Mouse (Mus musculus): ENCODE measurements around the gene Igfn1. TPM values are rescaled to one million over a fixed set of nuclear protein-coding genes. Genes with fewer than 3 reads are reported as not detected.
A peak's percentile ranks its signal among the peaks of the same experiment; 100 is the strongest.

Gene Igfn1
- polyA plus RNA-seq, 1 experiment from 2014 or later: not detected

- DNase-seq: no peak
- Histone ChIP-seq H3K36me3 (peaks cover 17% of the 10 kb centered on the region), H3K4me2 (no peak overlapping the region), H3K4me1 (replicated peaks) (no peaks in the 10 kb centered on the region), H3K9me3 (replicated peaks) (no peaks in the 10 kb centered on the region), H3K27ac (no peak overlapping the region), H3K4me3 (replicated peaks) (no peak overlapping the region), H3K9ac (no peak overlapping the region), H3K27me3 (peaks cover 44% of the 10 kb centered on the region)
- 48% methylated on average over 5 of the region's 5 CpGs for whole genome bisulfite sequencing (ENCODE audit: insufficient replicate concordance)
- no peak for ATAC-seq (ENCODE audit: low read depth)
Observed at GRCm38 (mm10) chr1:136038746-136039538, 32.8 kb upstream of the Igfn1 start.

GRCm38 (mm10) chr1:136032961-136033360 is 26.8 kb upstream of the Igfn1 start:
- peaks cover 19% of the 10 kb centered on the region; the same call in 1 of the 2 replicates for H3K4me1 ChIP-seq (replicated peaks)
- no peak overlapping the region for H3K9ac ChIP-seq
- no peak overlapping the region for H3K4me2 ChIP-seq
- ATAC-seq (ENCODE audit: low read depth): no peak
- no peak overlapping the region for H3K4me3 ChIP-seq (replicated peaks)
- H3K27me3 ChIP-seq: no peaks in the 10 kb centered on the region
- H3K9me3 ChIP-seq (replicated peaks): no peaks in the 10 kb centered on the region
- H3K36me3 ChIP-seq: peaks cover 77% of the 10 kb centered on the region
- 61% methylated on average over 7 of the region's 7 CpGs for WGBS (ENCODE audit: insufficient replicate concordance)
- H3K27ac ChIP-seq: 0 out of 2 replicates have a peak overlapping the region, but pooled peaks have one; percentile 23
- no peak for DNase-seq

GRCm38 (mm10) chr1:136031697-136032096 is 25.6 kb upstream of the Igfn1 start:
- DNase-seq (no peak), ATAC-seq (ENCODE audit: low read depth) (no peak)
- H3K36me3 ChIP-seq: peaks cover 90% of the 10 kb centered on the region
- 77% methylated on average over 8 of the region's 8 CpGs for WGBS (ENCODE audit: insufficient replicate concordance)
- H3K9ac ChIP-seq: no peak overlapping the region
- H3K27ac ChIP-seq: no peak overlapping the region
- H3K4me3 ChIP-seq (replicated peaks): no peak overlapping the region
- no peaks in the 10 kb centered on the region for H3K27me3 ChIP-seq
- peaks cover 19% of the 10 kb centered on the region; the same call in 1 of the 2 replicates for H3K4me1 ChIP-seq (replicated peaks)
- H3K9me3 ChIP-seq (replicated peaks): no peaks in the 10 kb centered on the region
- H3K4me2 ChIP-seq: no peak overlapping the region

GRCm38 (mm10) chr1:136030201-136030600 is 24.1 kb upstream of the Igfn1 start:
- whole genome bisulfite sequencing (ENCODE audit: insufficient replicate concordance): 86% methylated on average over 7 of the region's 7 CpGs

GRCm38 (mm10) chr1:136018390-136019189 is 12.4 kb upstream of the Igfn1 start:
- peak overlapping the region; percentile 93 for H3K9ac ChIP-seq
- peak overlapping the region; percentile 83 for H3K4me3 ChIP-seq (replicated peaks)
- peak overlapping the region; percentile 92 for H3K27ac ChIP-seq
- DNase-seq (peak; percentile 41), ATAC-seq (ENCODE audit: low read depth) (peak; percentile 34)
- H3K27me3 ChIP-seq: no peaks in the 10 kb centered on the region
- peaks cover 41% of the 10 kb centered on the region for H3K36me3 ChIP-seq
- H3K4me1 ChIP-seq (replicated peaks): peaks cover 61% of the 10 kb centered on the region
- H3K9me3 ChIP-seq (replicated peaks): no peaks in the 10 kb centered on the region
- 16% methylated on average over 24 of the region's 24 CpGs for WGBS (ENCODE audit: insufficient replicate concordance)
- peak overlapping the region; percentile 89 for H3K4me2 ChIP-seq

More at GRCm38 (mm10) chr1:136030201-136030600, 24.1 kb upstream of the Igfn1 start:
- H3K9me3 ChIP-seq (replicated peaks): no peaks in the 10 kb centered on the region
- H3K4me1 ChIP-seq (replicated peaks): peaks cover 24% of the 10 kb centered on the region; the same call in 1 of the 2 replicates
- ATAC-seq (ENCODE audit: low read depth) (no peak), DNase-seq (no peak)
- H3K36me3 ChIP-seq: peaks cover 100% of the 10 kb centered on the region
- H3K4me3 ChIP-seq (replicated peaks): no peak overlapping the region
- H3K27me3 ChIP-seq: no peaks in the 10 kb centered on the region
- H3K4me2 ChIP-seq: no peak overlapping the region
- H3K9ac ChIP-seq: no peak overlapping the region
- no peak overlapping the region for H3K27ac ChIP-seq

GRCm38 (mm10) chr1:136017907-136018313 is 11.8 kb upstream of the Igfn1 start:
- H3K9ac ChIP-seq: peak overlapping the region; percentile 93
- peaks cover 67% of the 10 kb centered on the region for H3K4me1 ChIP-seq (replicated peaks)
- peak; percentile 87 for DNase-seq
- WGBS (ENCODE audit: insufficient replicate concordance): under 1% methylated on average over 22 of the region's 22 CpGs
- peak; percentile 82 for ATAC-seq (ENCODE audit: low read depth)
- peak overlapping the region; percentile 89 for H3K4me2 ChIP-seq
- H3K36me3 ChIP-seq: peaks cover 34% of the 10 kb centered on the region
- peak overlapping the region; percentile 92 for H3K27ac ChIP-seq
- no peaks in the 10 kb centered on the region for H3K27me3 ChIP-seq
- no peaks in the 10 kb centered on the region for H3K9me3 ChIP-seq (replicated peaks)
- peak overlapping the region; percentile 83 for H3K4me3 ChIP-seq (replicated peaks)

GRCm38 (mm10) chr1:136017307-136017706 is 11.2 kb upstream of the Igfn1 start:
- no peak for DNase-seq
- Histone ChIP-seq H3K9ac (peak overlapping the region; percentile 50), H3K4me3 (replicated peaks) (peak overlapping the region; percentile 83), H3K4me2 (peak overlapping the region; percentile 89), H3K27me3 (no peaks in the 10 kb centered on the region), H3K9me3 (replicated peaks) (no peaks in the 10 kb centered on the region), H3K36me3 (peaks cover 28% of the 10 kb centered on the region), H3K27ac (peak overlapping the region; percentile 86), H3K4me1 (replicated peaks) (peaks cover 71% of the 10 kb centered on the region)
- 76% methylated on average over 2 of the region's 2 CpGs for WGBS (ENCODE audit: insufficient replicate concordance)
- no peak for ATAC-seq (ENCODE audit: low read depth)

GRCm38 (mm10) chr1:136014796-136015502 is 8.8 kb upstream of the Igfn1 start:
- Histone ChIP-seq H3K9ac (peak overlapping the region; percentile 66), H3K4me2 (peak overlapping the region; percentile 56), H3K4me1 (replicated peaks) (peaks cover 85% of the 10 kb centered on the region), H3K4me3 (replicated peaks) (peak overlapping the region; percentile 9), H3K36me3 (peaks cover 7% of the 10 kb centered on the region), H3K27me3 (no peaks in the 10 kb centered on the region), H3K27ac (peak overlapping the region; percentile 97), H3K9me3 (replicated peaks) (no peaks in the 10 kb centered on the region; the same call in 1 of the 2 replicates)
- WGBS (ENCODE audit: insufficient replicate concordance): 14% methylated on average over 2 of the region's 2 CpGs
- ATAC-seq (ENCODE audit: low read depth): peak; percentile 82
- no peak for DNase-seq

- peak overlapping the region; percentile 97 for H3K27ac ChIP-seq
- H3K36me3 ChIP-seq: no peaks in the 10 kb centered on the region
- H3K27me3 ChIP-seq: no peaks in the 10 kb centered on the region
- no peak overlapping the region for H3K4me3 ChIP-seq (replicated peaks)
- peak overlapping the region; percentile 60 for H3K9ac ChIP-seq
- peaks cover 80% of the 10 kb centered on the region for H3K4me1 ChIP-seq (replicated peaks)
- ATAC-seq (ENCODE audit: low read depth) (no peak), DNase-seq (no peak)
- H3K4me2 ChIP-seq: peak overlapping the region; percentile 56; the same call in 1 of the 2 replicates
- WGBS (ENCODE audit: insufficient replicate concordance): 49% methylated on average over 4 of the region's 4 CpGs
- no peaks in the 10 kb centered on the region; the same call in 1 of the 2 replicates for H3K9me3 ChIP-seq (replicated peaks)
Observed at GRCm38 (mm10) chr1:136013513-136013912, 7.4 kb upstream of the Igfn1 start.

- H3K27ac ChIP-seq: peak overlapping the region; percentile 87
- ATAC-seq (ENCODE audit: low read depth) (no peak), DNase-seq (no peak)
- H3K27me3 ChIP-seq: peaks cover 18% of the 10 kb centered on the region
- no peak overlapping the region for H3K4me2 ChIP-seq
- H3K4me3 ChIP-seq (replicated peaks): no peak overlapping the region
- no peaks in the 10 kb centered on the region; the same call in 1 of the 2 replicates for H3K9me3 ChIP-seq (replicated peaks)
- WGBS (ENCODE audit: insufficient replicate concordance): 91% methylated on average over 4 of the region's 4 CpGs
- no peak overlapping the region for H3K9ac ChIP-seq
- H3K4me1 ChIP-seq (replicated peaks): peaks cover 71% of the 10 kb centered on the region
- H3K36me3 ChIP-seq: no peaks in the 10 kb centered on the region
Observed at GRCm38 (mm10) chr1:136010247-136010646, 4.1 kb upstream of the Igfn1 start.
